Mouse (Mus musculus) embryonic facial prominence, embryonic 11.5 days (tissue): ENCODE measurements around the gene Phf14. TPM values are rescaled to one million over a fixed set of nuclear protein-coding genes. Genes with fewer than 3 reads are reported as not detected.
A peak's percentile ranks its signal among the peaks of the same experiment; 100 is the strongest.

Experiments
- ATAC-seq: fragments of 200-750 bp; cut with Nextera tagmentation; replicated peaks from 2 replicates; pipeline ENCODE4 v1.8.0; 2017; ENCODE audit warnings: low read depth; ENCODE audit not compliant: insufficient number of reproducible peaks, low FRiP score, low TSS enrichment
- DNase-seq: peaks from one replicate; pipeline ENCODE4 v3.0.0-alpha.2; 2015; ENCODE audit warnings: low spot score
- H3K27ac ChIP-seq: fragments of 300-500 bp; sonication (generic); replicated peaks from 2 replicates; pipeline ENCODE4 v1.5.1; 2014; ENCODE audit warnings: mild to moderate bottlenecking, low read depth, low read length, control low read depth
- H3K27me3 ChIP-seq: fragments of 300-500 bp; sonication (generic); 2 replicates; pipeline ENCODE4 v1.6.1; 2014; ENCODE audit warnings: mild to moderate bottlenecking, low read length, moderate library complexity, mixed read lengths; ENCODE audit not compliant: control insufficient read depth, insufficient read depth
- H3K36me3 ChIP-seq: fragments of 300-500 bp; sonication (generic); replicated peaks from 2 replicates; pipeline ENCODE4 v1.6.1; 2014; ENCODE audit warnings: low read depth, mild to moderate bottlenecking, low read length, moderate library complexity, mixed read lengths; ENCODE audit not compliant: control insufficient read depth, insufficient read depth
- H3K4me1 ChIP-seq: fragments of 300-500 bp; sonication (generic); 2 replicates; pipeline ENCODE4 v1.6.1; 2014; ENCODE audit warnings: low read length, mixed read lengths; ENCODE audit not compliant: control insufficient read depth, insufficient read depth
- H3K4me2 ChIP-seq: fragments of 300-500 bp; sonication (generic); 2 replicates; pipeline ENCODE4 v1.6.1; 2014; ENCODE audit warnings: low read depth, mild to moderate bottlenecking, control low read depth, low read length, moderate library complexity
- H3K4me3 ChIP-seq: fragments of 300-500 bp; sonication (generic); 2 replicates; pipeline ENCODE4 v1.5.1; 2014; ENCODE audit warnings: low read depth, low read length, control low read depth
- H3K9ac ChIP-seq: fragments of 300-500 bp; sonication (generic); replicated peaks from 2 replicates; pipeline ENCODE4 v1.6.1; 2014; ENCODE audit warnings: mild to moderate bottlenecking, control low read depth, low read length
- H3K9me3 ChIP-seq: fragments of 300-500 bp; sonication (generic); replicated peaks from 2 replicates; pipeline ENCODE4 v1.6.1; 2016; ENCODE audit warnings: mild to moderate bottlenecking, low read length, inconsistent platforms, mixed read lengths; ENCODE audit not compliant: control insufficient read depth
- WGBS: fragments of 180-500 bp; shearing (Covaris S2); extraction: QIAGEN DNeasy Blood & Tissue Kit; methylation state at CpG from one replicate; pipeline ENCODE4 v1.1.7; 2014; 5-methylcytosine and 5-hydroxymethylcytosine counted together
- polyA plus RNA-seq: library from polyadenylated mRNA; unstranded; fragments of >200 nt; fragmentation: Nextera tagmentation; extraction: Ambion mirVana; gene quantifications from 2 replicates; pipeline ENCODE4 v1.2.1, GENCODE M21; 2014

The Phf14 gene
- polyA plus RNA-seq, 1 experiment from 2014 or later: 106 TPM

GRCm38 (mm10) chr6:12105144-12105543, 197.5 kb downstream of the Phf14 start:
- ATAC-seq (no peak), DNase-seq (no peak)
- H3K9me3 ChIP-seq: no peaks in the 10 kb centered on the region
- H3K4me1 ChIP-seq: no peaks in the 10 kb centered on the region
- no peaks in the 10 kb centered on the region for H3K27me3 ChIP-seq
- no peaks in the 10 kb centered on the region for H3K36me3 ChIP-seq
- H3K4me3 ChIP-seq: no peak overlapping the region
- 38% methylated on average over 4 of the region's 4 CpGs for WGBS
- no peak overlapping the region for H3K4me2 ChIP-seq
- no peak overlapping the region for H3K27ac ChIP-seq
- no peak overlapping the region for H3K9ac ChIP-seq

DNA sequence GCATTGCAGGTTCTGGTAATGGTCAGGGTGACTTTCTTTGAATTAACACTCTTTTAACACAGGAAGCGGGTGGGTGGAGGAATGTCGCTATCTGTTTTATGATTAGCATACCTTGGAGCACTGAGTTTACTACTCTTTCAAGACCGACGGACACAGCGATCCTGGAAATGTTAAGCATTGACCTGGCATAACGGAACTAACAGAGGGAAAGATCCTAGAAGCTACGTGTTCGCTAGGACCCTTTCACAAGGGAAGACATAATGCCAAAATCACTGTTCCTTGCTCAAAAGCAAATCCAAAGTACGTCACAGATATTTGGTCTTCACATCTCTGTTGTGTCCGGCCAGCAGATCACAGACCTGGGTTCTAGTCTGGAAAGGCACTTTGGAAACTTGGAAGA, 199.7 kb downstream of the Phf14 start:
- H3K27ac ChIP-seq: no peak overlapping the region
- DNase-seq (no peak), ATAC-seq (no peak)
- 62% methylated on average over 10 of the region's 10 CpGs for WGBS
- no peak overlapping the region for H3K4me2 ChIP-seq
- no peaks in the 10 kb centered on the region for H3K36me3 ChIP-seq
- no peak overlapping the region for H3K4me3 ChIP-seq
- H3K9me3 ChIP-seq: no peaks in the 10 kb centered on the region
- H3K27me3 ChIP-seq: no peaks in the 10 kb centered on the region
- H3K4me1 ChIP-seq: no peaks in the 10 kb centered on the region
- no peak overlapping the region for H3K9ac ChIP-seq

GRCm38 (mm10) chr6:12107786-12108185, 200.2 kb downstream of the Phf14 start:
- Histone ChIP-seq H3K9ac (no peak overlapping the region), H3K27ac (no peak overlapping the region)

GRCm38 (mm10) chr6:12116926-12117818, 209.6 kb downstream of the Phf14 start:
- H3K4me2 ChIP-seq: no peak overlapping the region; the same call in 1 of the 2 replicates
- no peaks in the 10 kb centered on the region for H3K9me3 ChIP-seq
- H3K36me3 ChIP-seq: no peaks in the 10 kb centered on the region
- 45% methylated on average over 11 of the region's 11 CpGs for WGBS
- no peak overlapping the region for H3K27ac ChIP-seq
- no peak overlapping the region for H3K9ac ChIP-seq
- ATAC-seq: no peak; the same call in 1 of the 2 replicates
- H3K4me3 ChIP-seq: no peak overlapping the region
- no peaks in the 10 kb centered on the region for H3K4me1 ChIP-seq
- DNase-seq: peak; percentile 11
- no peaks in the 10 kb centered on the region for H3K27me3 ChIP-seq

More at GRCm38 (mm10) chr6:12107786-12108185, 200.2 kb downstream of the Phf14 start:
- Histone ChIP-seq H3K27me3 (no peaks in the 10 kb centered on the region), H3K36me3 (no peaks in the 10 kb centered on the region), H3K4me3 (no peak overlapping the region), H3K9me3 (no peaks in the 10 kb centered on the region), H3K4me1 (no peaks in the 10 kb centered on the region), H3K4me2 (no peak overlapping the region)
- DNase-seq (no peak), ATAC-seq (no peak)
- WGBS: 15% methylated on average over 8 of the region's 8 CpGs

- H3K4me1 ChIP-seq: no peaks in the 10 kb centered on the region
- 72% methylated on average over 9 of the region's 9 CpGs for WGBS
- H3K9ac ChIP-seq: no peak overlapping the region
- no peak overlapping the region for H3K4me3 ChIP-seq
- no peak for ATAC-seq
- no peak for DNase-seq
- no peak overlapping the region for H3K27ac ChIP-seq
- H3K27me3 ChIP-seq: no peaks in the 10 kb centered on the region
- H3K9me3 ChIP-seq: no peaks in the 10 kb centered on the region
- H3K36me3 ChIP-seq: no peaks in the 10 kb centered on the region
- no peak overlapping the region for H3K4me2 ChIP-seq
These were observed 210.4 kb downstream of the Phf14 start for GRCm38 (mm10) chr6:12117819-12118570.

DNA sequence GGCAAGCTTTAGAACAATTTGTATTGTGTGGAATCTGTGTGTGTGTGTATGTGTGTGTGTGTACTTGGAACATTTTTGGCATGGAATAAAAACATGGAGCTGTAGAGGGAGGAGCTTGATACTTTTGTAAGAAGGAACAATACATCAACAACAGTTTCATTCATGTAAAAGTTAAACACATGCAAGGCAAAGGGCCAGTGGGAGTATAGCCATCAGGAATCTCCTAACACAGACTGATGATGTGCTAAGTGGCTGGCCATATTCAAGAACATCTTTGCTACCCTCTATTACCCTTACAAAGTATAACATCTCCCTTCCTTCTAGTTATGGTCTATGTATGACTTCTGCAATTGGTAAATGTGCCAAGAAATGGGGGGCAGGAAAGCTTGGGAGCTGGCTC, 215.2 kb downstream of the Phf14 start:
- Histone ChIP-seq H3K27me3 (no peaks in the 10 kb centered on the region), H3K36me3 (no peaks in the 10 kb centered on the region), H3K9ac (no peak overlapping the region), H3K4me2 (no peak overlapping the region), H3K27ac (no peak overlapping the region), H3K4me3 (no peak overlapping the region), H3K4me1 (no peaks in the 10 kb centered on the region), H3K9me3 (no peaks in the 10 kb centered on the region)
- ATAC-seq (no peak), DNase-seq (no peak)

DNA sequence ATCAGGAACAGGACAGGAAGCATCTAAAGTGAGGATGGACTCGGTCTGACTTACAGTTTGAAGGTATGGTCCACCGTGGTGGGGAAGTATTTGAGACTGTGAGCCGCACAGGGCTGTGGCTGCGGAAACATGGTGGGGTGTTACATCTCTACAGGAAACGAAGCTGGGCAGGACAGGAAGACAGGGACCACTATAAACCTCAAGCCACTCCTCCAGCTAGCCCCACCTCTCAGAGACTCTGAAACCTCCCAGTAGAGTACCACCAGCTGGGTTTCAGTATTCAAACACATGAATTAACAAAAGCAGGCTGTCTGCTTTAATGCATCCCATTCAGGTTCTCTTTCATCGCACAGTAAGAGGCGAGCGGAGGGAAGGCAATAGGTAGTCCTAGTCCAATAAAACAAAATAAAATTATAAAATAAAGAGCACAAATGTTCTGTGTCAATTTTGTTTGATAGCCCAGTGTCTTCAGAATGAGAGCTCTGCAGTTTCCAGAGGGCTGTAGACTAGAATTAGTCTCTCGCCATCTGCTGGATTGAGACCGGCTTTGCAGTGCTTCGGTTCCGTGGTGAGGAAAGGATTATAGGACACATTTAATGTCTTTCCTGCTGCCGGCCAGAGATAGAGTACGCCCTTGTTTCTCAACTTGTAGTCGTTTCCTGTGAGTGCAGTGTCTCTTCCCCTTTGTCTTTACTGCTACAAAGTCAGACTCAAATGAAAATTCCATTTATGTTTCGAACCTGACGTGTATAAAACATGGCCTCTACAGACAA, 217.6 kb downstream of the Phf14 start:
- Histone ChIP-seq H3K4me2 (no peak overlapping the region), H3K4me3 (no peak overlapping the region), H3K27ac (no peak overlapping the region), H3K4me1 (no peaks in the 10 kb centered on the region), H3K27me3 (no peaks in the 10 kb centered on the region), H3K9ac (no peak overlapping the region), H3K9me3 (no peaks in the 10 kb centered on the region), H3K36me3 (no peaks in the 10 kb centered on the region)
- DNase-seq (peak; percentile 81), ATAC-seq (peak; percentile 85; the same call in 1 of the 2 replicates)
- 34% methylated on average over 17 of the region's 17 CpGs for WGBS
